Mouse (Mus musculus): ENCODE data around the gene Ier2. TPM values are rescaled to one million over a fixed set of nuclear protein-coding genes. Genes with fewer than 3 reads are reported as not detected.
A peak's percentile ranks its signal among the peaks of the same experiment; 100 is the strongest.

Ier2 gene
- polyA plus RNA-seq, 1 experiment from 2014 or later: 45.9 TPM

DNA sequence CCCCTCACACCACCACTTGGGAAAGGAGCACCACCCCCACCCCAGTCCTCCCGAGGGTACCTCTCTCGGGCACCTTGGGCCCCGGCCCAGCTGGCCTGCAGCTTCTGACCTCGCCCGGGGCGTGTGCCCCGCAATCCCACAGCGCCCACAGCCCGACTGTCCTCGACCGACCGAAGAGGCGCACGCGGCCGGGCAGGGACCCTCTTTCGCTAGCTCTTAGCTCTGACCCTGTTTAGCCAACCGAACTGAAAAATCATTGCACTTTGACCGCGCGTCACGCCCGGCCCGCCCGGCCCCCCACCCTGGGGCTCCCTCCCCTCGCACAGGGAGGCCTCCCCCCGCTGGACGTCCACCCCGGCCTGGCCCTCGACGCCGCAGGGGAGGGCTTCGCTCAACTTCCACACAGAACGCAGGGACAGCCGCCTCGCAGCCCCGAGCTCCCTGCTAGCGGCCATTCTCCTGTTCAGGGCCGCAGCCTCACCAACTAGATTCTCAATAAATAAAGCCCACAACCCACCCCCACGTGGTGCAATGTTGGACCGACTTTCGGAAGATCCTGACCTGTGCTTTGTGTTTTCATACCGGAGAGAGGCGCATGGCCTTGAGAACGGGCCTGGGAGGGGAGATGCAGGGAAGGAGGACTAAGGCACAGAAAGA, 44.1 kb upstream of the Ier2 start:
- Histone ChIP-seq H3K9ac (ENCODE audit: low read depth, low read length) (peak overlapping the region; percentile 49; the same call in 1 of the 2 replicates), H3K36me3 (ENCODE audit: control insufficient read depth, insufficient read depth, low read length) (peaks cover 38% of the 10 kb centered on the region), H3K9me3 (ENCODE audit: control insufficient read depth, low read length) (no peaks in the 10 kb centered on the region), H3K4me1 (ENCODE audit: control insufficient read depth, insufficient read depth, low read length) (peaks cover 49% of the 10 kb centered on the region), H3K27ac (replicated peaks; ENCODE audit: low read depth, low read length) (no peak overlapping the region; the same call in 1 of the 2 replicates), H3K27me3 (replicated peaks; ENCODE audit: control insufficient read depth, insufficient read depth, low read length) (peaks cover 64% of the 10 kb centered on the region), H3K4me3 (ENCODE audit: low read depth, low read length) (peak overlapping the region; percentile 18), H3K4me2 (ENCODE audit: low read depth, low read length) (peak overlapping the region; percentile 27)
- WGBS: 18% methylated on average over 29 of the region's 45 CpGs
- ATAC-seq (ENCODE audit: low read depth) (no peak), DNase-seq (ENCODE audit: low spot score) (no peak)

DNA sequence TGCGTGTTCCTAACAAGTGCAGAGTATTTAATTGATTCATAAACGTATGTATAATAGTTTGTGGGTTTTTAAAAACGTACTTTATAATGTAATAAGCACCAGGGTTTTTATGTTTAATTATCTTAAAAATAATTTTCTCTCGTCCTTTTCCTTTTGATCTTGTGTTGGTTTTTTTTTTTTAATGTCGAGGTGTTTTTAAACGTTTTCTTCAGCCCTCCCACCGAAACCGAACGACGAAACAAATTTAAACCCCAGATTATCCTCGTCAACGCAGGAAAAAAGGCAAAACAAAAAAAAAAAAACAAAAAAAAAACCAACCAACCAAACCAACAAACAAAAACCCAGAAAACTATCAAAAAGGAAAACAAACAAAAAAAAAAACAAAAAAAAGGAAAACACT, 43.3 kb upstream of the Ier2 start:
- Histone ChIP-seq H3K9me3 (ENCODE audit: control insufficient read depth, low read length) (no peaks in the 10 kb centered on the region), H3K4me1 (ENCODE audit: control insufficient read depth, insufficient read depth, low read length) (peaks cover 41% of the 10 kb centered on the region), H3K4me2 (ENCODE audit: low read depth, low read length) (peak overlapping the region; percentile 43), H3K36me3 (ENCODE audit: control insufficient read depth, insufficient read depth, low read length) (peaks cover 30% of the 10 kb centered on the region), H3K27me3 (replicated peaks; ENCODE audit: control insufficient read depth, insufficient read depth, low read length) (peaks cover 71% of the 10 kb centered on the region), H3K4me3 (ENCODE audit: low read depth, low read length) (0 out of 2 replicates have a peak overlapping the region, but pooled peaks have one; percentile 24), H3K27ac (replicated peaks; ENCODE audit: low read depth, low read length) (no peak overlapping the region), H3K9ac (ENCODE audit: low read depth, low read length) (0 out of 2 replicates have a peak overlapping the region, but pooled peaks have one; percentile 54)
- no peak for DNase-seq (ENCODE audit: low spot score)
- no peak for ATAC-seq (ENCODE audit: low read depth)
- 18% methylated on average over 12 of the region's 12 CpGs for WGBS

DNA sequence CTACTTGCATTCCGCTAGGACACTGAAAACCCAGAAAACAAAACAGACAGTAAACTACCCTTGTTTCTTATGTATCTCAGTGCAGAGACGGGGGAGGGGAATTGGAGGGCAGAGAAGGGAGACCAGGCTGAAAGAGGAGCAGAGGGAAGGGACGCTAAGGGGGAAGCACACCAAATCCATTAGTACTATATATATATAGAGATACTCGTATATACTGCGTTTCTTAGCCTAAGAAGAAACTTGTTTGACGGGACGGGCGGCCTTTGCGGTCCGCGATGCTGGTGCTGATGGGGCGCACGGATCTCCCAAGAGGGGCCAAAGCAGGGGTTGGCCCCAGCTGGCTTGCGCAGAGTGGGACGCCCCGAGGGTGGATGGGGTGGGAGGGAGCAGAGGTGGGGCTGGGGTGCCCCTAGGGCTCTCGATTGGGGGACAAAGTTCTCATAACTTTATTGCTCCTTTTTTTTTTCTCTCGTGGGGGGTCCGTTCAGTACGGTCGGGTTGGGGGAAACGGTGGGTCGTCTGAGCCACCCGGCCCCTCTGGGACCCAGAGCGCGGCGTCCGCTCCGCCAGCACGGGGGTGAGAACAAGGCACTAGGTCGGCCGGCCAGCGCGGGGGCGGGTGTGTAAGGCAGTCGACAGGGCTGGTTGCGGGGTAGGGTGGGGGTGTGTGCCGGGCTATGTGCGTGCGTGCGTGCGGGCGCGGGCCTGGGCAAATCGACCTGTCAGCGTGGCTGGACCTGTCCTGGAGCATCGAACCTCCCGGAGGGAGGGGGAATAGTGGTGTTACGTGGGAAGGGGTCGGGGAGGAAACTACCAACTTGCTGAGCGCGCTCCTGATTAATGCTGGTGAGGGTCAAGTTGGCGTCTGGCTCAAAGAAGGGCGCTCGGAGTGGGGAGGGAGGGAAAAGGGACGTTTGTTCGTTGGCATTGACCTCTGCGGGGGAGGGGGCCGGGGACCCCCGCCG, 42.5 kb upstream of the Ier2 start:
- Histone ChIP-seq H3K4me3 (ENCODE audit: low read depth, low read length) (peak overlapping the region; percentile 24), H3K9ac (ENCODE audit: low read depth, low read length) (peak overlapping the region; percentile 54; the same call in 1 of the 2 replicates), H3K4me1 (ENCODE audit: control insufficient read depth, insufficient read depth, low read length) (peaks cover 41% of the 10 kb centered on the region), H3K27ac (replicated peaks; ENCODE audit: low read depth, low read length) (0 out of 2 replicates have a peak overlapping the region, but pooled peaks have one; percentile 15), H3K9me3 (ENCODE audit: control insufficient read depth, low read length) (no peaks in the 10 kb centered on the region), H3K27me3 (replicated peaks; ENCODE audit: control insufficient read depth, insufficient read depth, low read length) (peaks cover 71% of the 10 kb centered on the region), H3K36me3 (ENCODE audit: control insufficient read depth, insufficient read depth, low read length) (peaks cover 27% of the 10 kb centered on the region), H3K4me2 (ENCODE audit: low read depth, low read length) (peak overlapping the region; percentile 43)
- WGBS: 9% methylated on average over 54 of the region's 61 CpGs
- peak; percentile 39 for DNase-seq (ENCODE audit: low spot score)
- ATAC-seq (ENCODE audit: low read depth): no peak

DNA sequence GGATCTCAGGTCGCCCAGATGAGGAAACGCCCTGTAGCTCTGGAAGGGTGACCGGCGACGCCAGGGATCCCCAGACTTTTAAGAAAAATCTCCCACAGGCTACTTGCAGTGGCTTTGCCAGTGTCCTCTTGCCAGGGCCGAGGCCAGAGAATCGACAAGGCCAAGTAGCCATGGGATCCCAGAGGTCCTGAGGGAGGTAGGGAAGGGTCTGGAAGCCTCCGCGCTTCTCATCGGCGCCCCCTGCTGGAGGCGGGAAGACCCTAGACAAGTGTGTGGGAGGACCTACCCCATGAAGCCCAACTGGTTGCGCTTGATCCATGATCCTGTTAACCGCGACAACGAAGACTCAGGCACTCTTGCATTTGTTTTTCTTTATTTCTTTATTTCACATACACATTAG, 41.7 kb upstream of the Ier2 start:
- H3K27me3 ChIP-seq (replicated peaks; ENCODE audit: control insufficient read depth, insufficient read depth, low read length): peaks cover 71% of the 10 kb centered on the region
- no peak overlapping the region for H3K9ac ChIP-seq (ENCODE audit: low read depth, low read length)
- H3K9me3 ChIP-seq (ENCODE audit: control insufficient read depth, low read length): no peaks in the 10 kb centered on the region
- H3K36me3 ChIP-seq (ENCODE audit: control insufficient read depth, insufficient read depth, low read length): peaks cover 30% of the 10 kb centered on the region
- WGBS: 6% methylated on average over 16 of the region's 16 CpGs
- H3K4me2 ChIP-seq (ENCODE audit: low read depth, low read length): peak overlapping the region; percentile 43
- H3K4me1 ChIP-seq (ENCODE audit: control insufficient read depth, insufficient read depth, low read length): peaks cover 37% of the 10 kb centered on the region
- H3K27ac ChIP-seq (replicated peaks; ENCODE audit: low read depth, low read length): 0 out of 2 replicates have a peak overlapping the region, but pooled peaks have one; percentile 1
- DNase-seq (ENCODE audit: low spot score) (peak; percentile 82), ATAC-seq (ENCODE audit: low read depth) (peak; percentile 44; the same call in 1 of the 2 replicates)
- peak overlapping the region; percentile 18; the same call in 1 of the 2 replicates for H3K4me3 ChIP-seq (ENCODE audit: low read depth, low read length)

DNA sequence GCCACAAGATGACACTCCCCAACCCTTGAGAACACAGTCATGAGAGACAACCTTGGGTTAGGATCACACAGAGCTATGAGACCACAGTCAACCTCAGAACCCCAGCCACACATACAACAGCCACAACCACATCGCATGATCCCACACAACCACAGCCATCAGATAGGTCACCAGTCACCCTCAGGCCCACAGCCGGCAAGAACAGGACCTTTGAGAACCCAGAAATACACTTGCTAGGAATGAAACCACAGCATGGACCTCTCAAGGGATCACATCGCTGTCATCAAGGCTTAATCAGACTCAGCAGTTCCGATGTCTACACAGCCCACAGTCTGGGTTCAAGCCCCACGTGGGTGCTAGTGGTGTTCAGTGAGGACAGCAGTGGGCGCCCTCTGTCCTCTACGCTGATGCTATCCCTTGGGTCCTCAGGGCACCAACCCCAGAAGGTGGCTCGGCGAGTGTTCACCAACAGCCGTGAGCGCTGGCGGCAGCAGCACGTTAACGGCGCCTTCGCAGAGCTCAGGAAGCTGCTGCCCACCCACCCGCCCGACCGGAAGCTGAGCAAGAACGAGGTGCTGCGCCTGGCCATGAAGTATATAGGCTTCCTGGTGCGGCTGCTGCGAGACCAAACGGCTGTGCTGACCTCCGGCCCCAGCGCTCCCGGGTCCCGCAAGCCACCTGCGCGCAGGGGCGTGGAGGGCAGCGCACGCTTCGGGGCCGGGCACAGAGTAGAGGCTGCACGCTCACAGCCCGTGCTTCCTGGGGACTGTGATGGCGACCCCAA, 41.0 kb upstream of the Ier2 start:
- WGBS: 15% methylated on average over 30 of the region's 38 CpGs
- peaks cover 33% of the 10 kb centered on the region for H3K36me3 ChIP-seq (ENCODE audit: control insufficient read depth, insufficient read depth, low read length)
- H3K27me3 ChIP-seq (replicated peaks; ENCODE audit: control insufficient read depth, insufficient read depth, low read length): peaks cover 69% of the 10 kb centered on the region
- H3K27ac ChIP-seq (replicated peaks; ENCODE audit: low read depth, low read length): 0 out of 2 replicates have a peak overlapping the region, but pooled peaks have one; percentile 1
- peaks cover 30% of the 10 kb centered on the region for H3K4me1 ChIP-seq (ENCODE audit: control insufficient read depth, insufficient read depth, low read length)
- DNase-seq (ENCODE audit: low spot score): no peak
- no peak for ATAC-seq (ENCODE audit: low read depth)
- H3K9ac ChIP-seq (ENCODE audit: low read depth, low read length): peak overlapping the region; percentile 30; the same call in 1 of the 2 replicates
- peak overlapping the region; percentile 18 for H3K4me3 ChIP-seq (ENCODE audit: low read depth, low read length)
- no peaks in the 10 kb centered on the region for H3K9me3 ChIP-seq (ENCODE audit: control insufficient read depth, low read length)
- H3K4me2 ChIP-seq (ENCODE audit: low read depth, low read length): peak overlapping the region; percentile 33; the same call in 1 of the 2 replicates

DNA sequence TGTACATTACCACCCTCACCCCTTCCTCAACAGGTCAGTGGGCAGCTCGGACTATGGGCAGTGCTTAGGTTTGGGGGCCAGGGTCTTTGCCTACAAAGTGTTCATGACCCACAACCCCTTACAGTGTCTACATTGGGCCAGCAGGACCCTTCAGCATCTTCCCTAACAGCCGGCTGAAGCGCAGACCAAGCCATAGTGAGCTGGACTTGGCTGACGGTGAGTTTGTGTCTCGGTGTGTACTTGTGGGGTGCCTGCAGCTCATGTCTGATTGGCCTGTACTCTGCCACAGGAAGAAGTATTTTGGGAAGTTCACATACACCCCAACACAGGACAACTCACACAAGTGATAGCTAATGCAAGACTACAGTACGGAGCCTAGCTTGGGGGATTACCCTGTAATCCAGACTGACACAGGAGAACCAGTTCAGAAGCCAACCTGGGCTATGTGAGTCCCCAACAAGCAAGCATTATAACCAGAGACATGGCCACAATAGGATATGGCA, 40.4 kb upstream of the Ier2 start:
- 88% methylated on average over 6 of the region's 6 CpGs for WGBS
- ATAC-seq (ENCODE audit: low read depth): no peak
- H3K27ac ChIP-seq (replicated peaks; ENCODE audit: low read depth, low read length): no peak overlapping the region
- H3K36me3 ChIP-seq (ENCODE audit: control insufficient read depth, insufficient read depth, low read length): peaks cover 34% of the 10 kb centered on the region
- no peak overlapping the region for H3K9ac ChIP-seq (ENCODE audit: low read depth, low read length)
- DNase-seq (ENCODE audit: low spot score): no peak
- H3K4me3 ChIP-seq (ENCODE audit: low read depth, low read length): no peak overlapping the region
- H3K27me3 ChIP-seq (replicated peaks; ENCODE audit: control insufficient read depth, insufficient read depth, low read length): peaks cover 63% of the 10 kb centered on the region
- H3K9me3 ChIP-seq (ENCODE audit: control insufficient read depth, low read length): no peaks in the 10 kb centered on the region
- peak overlapping the region; percentile 16; the same call in 1 of the 2 replicates for H3K4me2 ChIP-seq (ENCODE audit: low read depth, low read length)
- peaks cover 27% of the 10 kb centered on the region for H3K4me1 ChIP-seq (ENCODE audit: control insufficient read depth, insufficient read depth, low read length)

DNA sequence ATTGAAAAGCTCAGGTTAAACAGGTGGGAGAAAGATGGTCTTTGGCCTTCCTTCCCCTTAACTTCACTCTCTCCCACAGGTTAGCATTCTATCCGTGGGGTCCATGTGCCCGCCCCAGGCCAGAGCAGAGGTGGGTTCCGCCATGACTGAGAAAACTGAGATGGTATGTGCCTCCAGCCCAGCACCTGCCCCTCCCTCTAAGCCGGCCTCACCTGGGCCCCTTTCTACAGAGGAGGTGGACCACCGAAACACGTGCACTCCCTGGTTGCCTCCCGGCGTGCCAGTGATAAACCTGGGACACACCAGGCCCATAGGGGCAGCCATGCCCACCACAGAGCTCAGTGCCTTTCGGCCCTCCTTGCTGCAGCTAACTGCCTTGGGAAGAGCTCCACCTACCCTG, 39.9 kb upstream of the Ier2 start:
- no peaks in the 10 kb centered on the region for H3K9me3 ChIP-seq (ENCODE audit: control insufficient read depth, low read length)
- 0 out of 2 replicates have a peak overlapping the region, but pooled peaks have one; percentile 22 for H3K4me3 ChIP-seq (ENCODE audit: low read depth, low read length)
- ATAC-seq (ENCODE audit: low read depth): no peak
- 78% methylated on average over 9 of the region's 9 CpGs for WGBS
- peak overlapping the region; percentile 16; the same call in 1 of the 2 replicates for H3K4me2 ChIP-seq (ENCODE audit: low read depth, low read length)
- H3K27ac ChIP-seq (replicated peaks; ENCODE audit: low read depth, low read length): no peak overlapping the region
- peaks cover 22% of the 10 kb centered on the region for H3K4me1 ChIP-seq (ENCODE audit: control insufficient read depth, insufficient read depth, low read length)
- H3K27me3 ChIP-seq (replicated peaks; ENCODE audit: control insufficient read depth, insufficient read depth, low read length): peaks cover 59% of the 10 kb centered on the region
- no peak for DNase-seq (ENCODE audit: low spot score)
- H3K9ac ChIP-seq (ENCODE audit: low read depth, low read length): no peak overlapping the region
- peaks cover 34% of the 10 kb centered on the region for H3K36me3 ChIP-seq (ENCODE audit: control insufficient read depth, insufficient read depth, low read length)

Measured in embryonic facial prominence, embryonic 14.5 days (tissue).